Comparison of ENCODE assay signal across 8 mouse cellular contexts in the genomic region with DNA sequence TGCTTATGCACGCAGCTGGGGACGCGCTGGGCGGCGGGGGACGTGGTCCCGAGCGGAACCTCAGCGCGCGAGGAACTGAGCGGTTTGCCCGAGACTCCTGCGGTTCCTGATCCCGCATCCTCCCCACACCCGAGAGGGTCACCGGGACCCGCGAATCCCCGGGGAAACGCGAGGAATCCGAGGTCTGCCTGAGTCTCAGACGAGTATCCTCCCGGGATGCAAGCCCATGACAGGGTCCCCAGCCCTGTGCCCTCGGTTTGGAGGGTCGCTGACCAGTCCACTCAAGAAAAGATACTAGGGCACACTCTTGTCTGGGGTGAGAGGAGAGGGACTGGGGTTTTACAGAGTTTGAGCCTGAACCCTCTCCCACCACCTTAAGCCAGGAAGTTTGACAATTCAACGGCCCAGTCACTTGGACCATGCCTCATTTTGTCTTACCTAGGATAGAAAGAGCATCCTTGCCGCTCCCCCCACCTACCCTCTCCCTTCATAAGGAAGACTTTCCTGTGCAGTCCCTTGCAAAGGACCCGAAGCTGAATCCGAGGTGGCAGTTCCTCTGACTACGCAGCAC. TPM values are rescaled to one million over a fixed set of nuclear protein-coding genes. Genes with fewer than 3 reads are reported as not detected.
DNase-seq lines count a peak whose midpoint lies in the region; ATAC-seq lines count a peak whose summit lies in the region.

No protein-coding gene starts in this region.

- H3K27ac ChIP-seq in lung, embryonic 15.5 days, result no peak overlapping the region
- no peak overlapping the region for H3K27ac ChIP-seq in forebrain, embryonic 11.5 days (ENCODE audit: low read depth, low read length)
- H3K27ac ChIP-seq in limb, embryonic 12.5 days, result no peak overlapping the region
- H3K27ac ChIP-seq in neural tube, embryonic 15.5 days (replicated peaks), result peak overlapping the region; percentile 63

- H3K4me2 ChIP-seq in lung, embryonic 15.5 days, result peak overlapping the region; percentile 98
- peak overlapping the region; percentile 99 for H3K4me2 ChIP-seq in forebrain, embryonic 11.5 days (ENCODE audit: low read depth, low read length, severe bottlenecking)
- peak overlapping the region; percentile 97 for H3K4me2 ChIP-seq in limb, embryonic 12.5 days
- H3K4me2 ChIP-seq in neural tube, embryonic 15.5 days, result peak overlapping the region; percentile 93

- DNase-seq in lung, postnatal 25 days (ENCODE audit: low spot score), result no peak
- peak; percentile 65 for DNase-seq in forebrain, embryonic 11.5 days (ENCODE audit: low spot score)
- DNase-seq in adrenal gland, adult (ENCODE audit: inconsistent age in 2 of 2, low spot score in 1 of 2), result no peak
- DNase-seq in right cerebral cortex, adult 18-20 months, result no peak

- H3K36me3 ChIP-seq in lung, embryonic 15.5 days, result no peaks in the 10 kb centered on the region
- no peaks in the 10 kb centered on the region for H3K36me3 ChIP-seq in forebrain, embryonic 11.5 days (ENCODE audit: control insufficient read depth, insufficient read depth, low read length)
- no peaks in the 10 kb centered on the region for H3K36me3 ChIP-seq in limb, embryonic 12.5 days
- H3K36me3 ChIP-seq in neural tube, embryonic 15.5 days, result no peaks in the 10 kb centered on the region

- H3K9ac ChIP-seq in lung, embryonic 15.5 days, result peak overlapping the region; percentile 50
- H3K9ac ChIP-seq in forebrain, embryonic 11.5 days (ENCODE audit: low read length), result peak overlapping the region; percentile 64
- H3K9ac ChIP-seq in limb, embryonic 12.5 days (replicated peaks), result peak overlapping the region; percentile 77
- peak overlapping the region; percentile 80 for H3K9ac ChIP-seq in neural tube, embryonic 15.5 days (replicated peaks)

- 0 out of 2 replicates have a peak, but pooled peaks have one; percentile 29 for ATAC-seq in lung, embryonic 15.5 days (ENCODE audit: borderline replicate concordance, extremely low read depth, low FRiP score, low TSS enrichment)
- 0 out of 2 replicates have a peak, but pooled peaks have one; percentile 18 for ATAC-seq in forebrain, embryonic 11.5 days (replicated peaks; ENCODE audit: low FRiP score)
- ATAC-seq in limb, embryonic 12.5 days (ENCODE audit: insufficient number of reproducible peaks, insufficient read depth, low FRiP score, low TSS enrichment, low read depth), result peak; percentile 24; the same call in 1 of the 2 replicates
- ATAC-seq in neural tube, embryonic 15.5 days (ENCODE audit: low FRiP score), result peak; percentile 9
- no peak for ATAC-seq in erythroblast, adult 5-6 weeks (replicated peaks; ENCODE audit: low FRiP score, poor library complexity, severe bottlenecking)

- H3K4me1 ChIP-seq in lung, embryonic 15.5 days, result peaks cover 4% of the 10 kb centered on the region; the same call in 1 of the 2 replicates
- H3K4me1 ChIP-seq in forebrain, embryonic 11.5 days (replicated peaks; ENCODE audit: control insufficient read depth, insufficient read depth, low read length), result no peaks in the 10 kb centered on the region; the same call in 1 of the 2 replicates
- peaks cover 5% of the 10 kb centered on the region; the same call in 1 of the 2 replicates for H3K4me1 ChIP-seq in limb, embryonic 12.5 days (replicated peaks)
- peaks cover 27% of the 10 kb centered on the region for H3K4me1 ChIP-seq in neural tube, embryonic 15.5 days

- H3K4me3 ChIP-seq in lung, embryonic 15.5 days, result peak overlapping the region; percentile 56
- peak overlapping the region; percentile 63 for H3K4me3 ChIP-seq in forebrain, embryonic 11.5 days (ENCODE audit: low read depth, low read length)
- H3K4me3 ChIP-seq in limb, embryonic 12.5 days (replicated peaks), result peak overlapping the region; percentile 74
- peak overlapping the region; percentile 71 for H3K4me3 ChIP-seq in neural tube, embryonic 15.5 days (replicated peaks)

- WGBS in lung, embryonic 15.5 days, result 3% methylated on average over 32 of the region's 32 CpGs
- WGBS in forebrain, embryonic 11.5 days, result 3% methylated on average over 32 of the region's 32 CpGs
- WGBS in limb, embryonic 12.5 days, result 6% methylated on average over 23 of the region's 32 CpGs
- 4% methylated on average over 32 of the region's 32 CpGs for WGBS in neural tube, embryonic 15.5 days

- no peaks in the 10 kb centered on the region for H3K9me3 ChIP-seq in lung, embryonic 15.5 days
- H3K9me3 ChIP-seq in forebrain, embryonic 11.5 days (ENCODE audit: control insufficient read depth, low read length), result no peaks in the 10 kb centered on the region
- H3K9me3 ChIP-seq in limb, embryonic 12.5 days, result no peaks in the 10 kb centered on the region
- no peaks in the 10 kb centered on the region for H3K9me3 ChIP-seq in neural tube, embryonic 15.5 days (replicated peaks)

- H3K27me3 ChIP-seq in lung, embryonic 15.5 days, result peaks cover 57% of the 10 kb centered on the region
- peaks cover 27% of the 10 kb centered on the region for H3K27me3 ChIP-seq in forebrain, embryonic 11.5 days (ENCODE audit: control insufficient read depth, insufficient read depth, low read length)
- peaks cover 58% of the 10 kb centered on the region for H3K27me3 ChIP-seq in limb, embryonic 12.5 days
- peaks cover 19% of the 10 kb centered on the region for H3K27me3 ChIP-seq in neural tube, embryonic 15.5 days (replicated peaks)

RNA-seq across cellular contexts. Expression of a gene that starts 0.9 kb away (rescaled TPM):
- polyA plus RNA-seq in lung, embryonic 15.5 days (2015; fragmentation: Nextera tagmentation; extraction: Ambion mirVana), result 0.60 and 0.68 TPM in 2 replicates
- 0.16 and 0.19 TPM in 2 replicates for polyA plus RNA-seq in forebrain, embryonic 11.5 days (2014; fragmentation: Nextera tagmentation; extraction: Ambion mirVana)
- polyA plus RNA-seq in limb, embryonic 12.5 days (2016; fragmentation: Nextera tagmentation; extraction: Ambion mirVana), result 0.42 and 0.53 TPM in 2 replicates
- polyA plus RNA-seq in neural tube, embryonic 15.5 days (2015; fragmentation: Nextera tagmentation; extraction: Ambion mirVana), result 9.0 and 9.8 TPM in 2 replicates
- total RNA-seq in erythroblast, adult 5-6 weeks (2015; ENCODE audit: low replicate concordance), result not detected in 2 replicates
- not detected in 2 replicates for total RNA-seq in erythroblast, adult 5-6 weeks (2017; ENCODE audit: low replicate concordance)
